8 mouse cellular contexts compared by ENCODE assay signal in the genomic region with DNA sequence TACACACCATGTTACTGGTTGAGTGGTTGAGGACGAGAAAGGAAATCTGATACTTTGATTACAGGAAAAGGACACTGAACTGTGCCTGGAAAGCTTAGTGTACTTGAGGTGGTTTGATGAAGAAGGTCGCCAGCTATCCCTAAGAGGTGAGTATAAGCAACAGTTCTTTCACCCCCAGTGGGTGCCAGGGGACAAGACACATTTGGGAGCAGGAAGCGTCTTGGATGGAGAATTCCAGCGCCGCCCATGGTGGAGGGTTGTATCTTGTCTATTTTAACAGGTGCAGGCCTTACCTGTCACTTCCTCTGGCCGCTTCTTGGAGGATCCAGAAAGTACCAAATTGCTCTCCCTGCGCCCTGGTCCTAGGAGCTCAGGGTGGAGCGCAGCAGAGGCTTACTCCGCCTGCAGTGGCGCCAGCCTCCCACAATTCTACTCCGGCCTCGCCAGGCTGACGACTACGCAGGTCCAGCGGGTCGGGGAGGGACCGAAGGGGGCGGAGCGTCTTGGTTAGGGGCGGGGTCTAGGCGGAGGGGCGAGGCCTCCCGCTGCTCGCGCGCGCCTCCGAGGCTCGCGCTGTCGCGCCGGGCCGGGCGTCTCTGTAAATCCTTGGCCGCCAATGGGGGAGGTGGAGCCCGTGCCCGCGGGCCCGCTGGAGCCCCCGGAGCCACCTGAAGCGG. TPM values are rescaled to one million over a fixed set of nuclear protein-coding genes. Genes with fewer than 3 reads are reported as not detected.
DNase-seq lines count a peak whose midpoint lies in the region; ATAC-seq and TF ChIP-seq lines count a peak whose summit lies in the region.

A gene (plus strand): TSS at position 540 of the 677 bp plus-strand sequence.

- peak within 1 kb of the TSS; percentile 50 for H3K4me3 ChIP-seq in cortical plate, adult 2 months (ENCODE audit: insufficient read depth, low read length)

- ATAC-seq in activated CD4-positive, CD25-positive, alpha-beta regulatory T cell, adult 4 months: peak; percentile 89
- peak; percentile 88 for ATAC-seq in megakaryocyte progenitor cell, adult 5-6 weeks (replicated peaks; ENCODE audit: poor library complexity)

- TF ChIP-seq CTCF in cortical plate, adult 2 months (IDR thresholded peaks at IDR 0.05; ENCODE audit: extremely low read depth, insufficient read depth, low read length): no peak

- peak; percentile 99 for DNase-seq in gastrocnemius, postnatal 10 days
- peak; percentile 94 for DNase-seq in induced T-regulatory cell, adult 2 months (ENCODE audit: low read depth)
- DNase-seq in left cerebral cortex, adult 9 months (ENCODE audit: low spot score in 2 of 2): peak; percentile 77 to 93
- DNase-seq in right cerebral cortex, postnatal 14 days: peak; percentile 93
- DNase-seq in urinary bladder, postnatal 36 days (ENCODE audit: low spot score in 2 of 2): peak; percentile 93 to 96

- H3K27ac ChIP-seq in cortical plate, adult 2 months (ENCODE audit: insufficient read depth, low read length): peak within 1 kb of the TSS; percentile 45; the same call in 1 of the 2 replicates

- H3K4me1 ChIP-seq in cortical plate, adult 2 months (ENCODE audit: control insufficient read depth, insufficient read depth, low read length): peaks cover 8% of the 10 kb centered on the region

- TF ChIP-seq POLR2A in cortical plate, adult 2 months (IDR thresholded peaks at IDR 0.05; ENCODE audit: extremely low read depth, insufficient read depth, low read length): peak; percentile 81; the same call in 1 of the 2 replicates

RNA-seq across cellular contexts. Expression of the gene that starts here (rescaled TPM):
- polyA plus RNA-seq in activated CD4-positive, CD25-positive, alpha-beta regulatory T cell, adult 4 months (2017; shearing (Covaris generic)): 1 to 10 TPM; 1.0 to 1.3 TPM
- 23.5 and 24.8 TPM in 2 replicates for polyA plus RNA-seq in cortical plate, adult 2 months (2012; rRNA removed)
- 1 to 10 TPM; 3.0 to 5.2 TPM for total RNA-seq in gastrocnemius, postnatal 10 days (2021)
- total RNA-seq in megakaryocyte progenitor cell, adult 5-6 weeks (2015): 8.6 and 8.7 TPM in 2 replicates
- total RNA-seq in megakaryocyte progenitor cell, adult 5-6 weeks (2017): 8.0 and 8.6 TPM in 2 replicates

Comparison
In these comparisons a context has a peak if more than half of its experiments do, and no peak if none do; other contexts are left out.
1. Peak in every context shown above with its lines: DNase-seq, ATAC-seq, H3K4me3 ChIP-seq and H3K27ac ChIP-seq.
2. RNA of the gene that starts here (polyA plus RNA-seq): 23.5 to 24.8 TPM in cortical plate, adult 2 months; 1.0 to 1.3 TPM in activated CD4-positive, CD25-positive, alpha-beta regulatory T cell, adult 4 months; every median in the first group is over 10 times any median in the second.